In genomic region chr5:52855727-52856126, GRCm38 (mm10) we compare ENCODE assay signal across 22 mouse cellular contexts. TPM values are rescaled to one million over a fixed set of nuclear protein-coding genes. Genes with fewer than 3 reads are reported as not detected.
DNase-seq lines count a peak whose midpoint lies in the region; ATAC-seq and TF ChIP-seq lines count a peak whose summit lies in the region.
"Had no signal": no experiment of that assay in that cellular context is flagged by ENCODE, and none has a peak within 500 bp of the region (broad histone marks: within the 10 kb centered on the region; RNA-seq: fewer than 3 reads in every experiment).

No protein-coding gene starts in this region.

- no peak overlapping the region for H3K9ac ChIP-seq in ES-E14 (ENCODE audit: insufficient read depth, low read depth, low read length, poor library complexity, severe bottlenecking)
- H3K9ac ChIP-seq: embryonic facial prominence, embryonic 13.5 days; hindbrain, embryonic 12.5 days; limb, embryonic 13.5 days; liver, embryonic 15.5 days; midbrain, embryonic 12.5 days had no signal

- H3K4me3 ChIP-seq in layer of hippocampus, adult 2 months: no peak overlapping the region
- no peak overlapping the region for H3K4me3 ChIP-seq in ES-E14 (ENCODE audit: insufficient read depth in 1 of 2, low read depth in 1 of 2, low read length in 2 of 2, poor library complexity in 1 of 2, severe bottlenecking in 1 of 2)
- H3K4me3 ChIP-seq: embryonic facial prominence, embryonic 13.5 days; heart, embryonic 10.5 days; hindbrain, embryonic 12.5 days; limb, embryonic 13.5 days; liver, embryonic 15.5 days; midbrain, embryonic 12.5 days had no signal

- no peak for ATAC-seq in CD4-positive, CD25-positive, alpha-beta regulatory T cell, adult 4 months
- peak; percentile 63; the same call in 1 of the 2 replicates for ATAC-seq in megakaryocyte progenitor cell, adult 5-6 weeks (replicated peaks; ENCODE audit: poor library complexity)

- no peak overlapping the region for H3K27ac ChIP-seq in layer of hippocampus, adult 2 months
- no peak overlapping the region for H3K27ac ChIP-seq in ES-E14 (ENCODE audit: insufficient read depth, low read depth, low read length, poor library complexity, severe bottlenecking)
- H3K27ac ChIP-seq: embryonic facial prominence, embryonic 13.5 days; heart, embryonic 10.5 days; hindbrain, embryonic 12.5 days; limb, embryonic 13.5 days; liver, embryonic 15.5 days; midbrain, embryonic 12.5 days had no signal

- peak; percentile 37 for TF ChIP-seq CTCF in layer of hippocampus, adult 2 months (conservative IDR thresholded peaks at IDR 0.05)

- peak; percentile 15 for DNase-seq in CD4-positive, CD25-positive, alpha-beta regulatory T cell, adult 2 months (ENCODE audit: low read depth, low spot score)
- DNase-seq in layer of hippocampus, adult 2 months (ENCODE audit: low spot score in 2 of 2): peak in 1 of 2 experiments; percentile 9
- DNase-seq in layer of hippocampus, adult 18-20 months (ENCODE audit: low spot score in 2 of 2): no peak
- DNase-seq in ES-E14 (ENCODE audit: low read depth, low spot score): peak; percentile 34
- no peak for DNase-seq in thymus, adult 18-20 months
- no peak for DNase-seq in urinary bladder, adult 18-20 months (ENCODE audit: low spot score in 2 of 2)
- DNase-seq: adrenal gland, postnatal 10 days; cerebellum, adult 18-20 months; cerebellum, postnatal 36 days; gastrocnemius, postnatal 14 days; heart, postnatal 10 days; kidney, adult 18-20 months; kidney, postnatal 25 days; lung, postnatal 4 days had no signal

- H3K4me1 ChIP-seq in ES-E14 (ENCODE audit: control insufficient read depth in 2 of 2, insufficient read depth in 2 of 2, low read length in 2 of 2, poor library complexity in 1 of 2): no peaks in the 10 kb centered on the region; a peak in 1 of 4 replicates
- H3K4me1 ChIP-seq: embryonic facial prominence, embryonic 13.5 days; heart, embryonic 10.5 days; hindbrain, embryonic 12.5 days; limb, embryonic 13.5 days; liver, embryonic 15.5 days; midbrain, embryonic 12.5 days had no signal

- peaks cover 14% of the 10 kb centered on the region for H3K36me3 ChIP-seq in ES-E14 (ENCODE audit: control insufficient read depth, insufficient read depth, low read length, poor library complexity, severe bottlenecking)

- in situ Hi-C loops in ES-E14 (cut with MboI; ENCODE audit: low sequenced_read_pairs in 2 of 2, unreplicated experiment in 2 of 2): no loop called here

- no peaks in the 10 kb centered on the region for H3K9me3 ChIP-seq in ES-E14 (ENCODE audit: control insufficient read depth, insufficient read depth, low read depth, low read length)
- H3K9me3 ChIP-seq: embryonic facial prominence, embryonic 13.5 days; heart, embryonic 10.5 days; hindbrain, embryonic 12.5 days; limb, embryonic 13.5 days; liver, embryonic 15.5 days; midbrain, embryonic 12.5 days had no signal

TF ChIP-seq in ES-E14, 5 proteins besides CTCF, POLR2A, EP300 and RAD21:
- peak; percentile 86 for TF ChIP-seq MAFK (IDR thresholded peaks at IDR 0.05; ENCODE audit: insufficient read depth, low read depth, low read length)
- TF ChIP-seq ZC3H11A (IDR thresholded peaks at IDR 0.05; ENCODE audit: borderline replicate concordance, low read depth, low read length): no peak
- TF ChIP-seq HCFC1 (IDR thresholded peaks at IDR 0.05; ENCODE audit: borderline replicate concordance, insufficient read depth, low read length): no peak
- no peak for TF ChIP-seq ZNF384 (IDR thresholded peaks at IDR 0.05; ENCODE audit: low read depth, low read length)
- no peak for TF ChIP-seq CHD2 (IDR thresholded peaks at IDR 0.05; ENCODE audit: low read depth, low read length)

RNA-seq across cellular contexts. Expression of gene Anapc4, which starts 21.9 kb away (rescaled TPM):
- polyA plus RNA-seq in CD4-positive, CD25-positive, alpha-beta regulatory T cell, adult 4 months (2017; shearing (Covaris generic)): 10 to 100 TPM; 71.6 to 76.5 TPM
- 10 to 100 TPM; 75.5 to 77.0 TPM for total RNA-seq in layer of hippocampus, adult 2 months (2021)
- 10 to 100 TPM; 68.2 to 68.8 TPM for total RNA-seq in layer of hippocampus, adult 18-20 months (2021)
- total RNA-seq in ES-E14 (2012; rRNA removed): 43.8 and 68.8 TPM in 2 replicates
- total RNA-seq in megakaryocyte progenitor cell, adult 5-6 weeks (2015): 52.5 and 71.3 TPM in 2 replicates
- total RNA-seq in megakaryocyte progenitor cell, adult 5-6 weeks (2017): 57.8 and 83.8 TPM in 2 replicates

Comparison
In these comparisons a context has a peak if more than half of its experiments do, and no peak if none do; other contexts are left out.
1. DNase-seq: peak in CD4-positive, CD25-positive, alpha-beta regulatory T cell, adult 2 months (single experiment) and ES-E14 (single experiment); none in layer of hippocampus, adult 18-20 months (0 of 2), thymus, adult 18-20 months (0 of 2) and urinary bladder, adult 18-20 months (0 of 2).